Mouse (Mus musculus): ENCODE data around the gene Foxj3.

Gene Foxj3

GRCm38 (mm10) chr4:119637946-119638345 lies 101.1 kb downstream of the Foxj3 start:
- DNase-seq: peak in 1 of 2 experiments; percentile 26

- no peak for DNase-seq
Measured at GRCm38 (mm10) chr4:119638656-119639055, 101.9 kb downstream of the Foxj3 start.

- DNase-seq: no peak
Measured at GRCm38 (mm10) chr4:119642666-119643065, 105.9 kb downstream of the Foxj3 start.

- peak in 1 of 2 experiments; percentile 17 for DNase-seq
Measured at GRCm38 (mm10) chr4:119657011-119657410, 120.2 kb downstream of the Foxj3 start.

GRCm38 (mm10) chr4:119658246-119658645 lies 121.4 kb downstream of the Foxj3 start:
- peak; percentile 52 to 84 for DNase-seq

- DNase-seq: peak; percentile 62 to 85
Measured at GRCm38 (mm10) chr4:119658731-119659130, 121.9 kb downstream of the Foxj3 start, which contains the start of gene Guca2b. TSS of gene Guca2b (minus strand) at chr4:119658954.

GRCm38 (mm10) chr4:119660007-119660406 lies 123.2 kb downstream of the Foxj3 start:
- DNase-seq: peak in 1 of 2 experiments; percentile 21

- DNase-seq: peak in 1 of 2 experiments; percentile 23
Measured at GRCm38 (mm10) chr4:119662151-119662550, 125.3 kb downstream of the Foxj3 start.

GRCm38 (mm10) chr4:119662976-119663375 lies 126.2 kb downstream of the Foxj3 start:
- DNase-seq: peak in 1 of 2 experiments; percentile 23

- DNase-seq: peak in 1 of 2 experiments; percentile 12
Measured at GRCm38 (mm10) chr4:119663409-119664095, 126.7 kb downstream of the Foxj3 start.

- DNase-seq: no peak
Measured at GRCm38 (mm10) chr4:119665166-119665565, 128.4 kb downstream of the Foxj3 start.

- DNase-seq: peak; percentile 54 to 82
Measured at GRCm38 (mm10) chr4:119666116-119666515, 129.3 kb downstream of the Foxj3 start.

GRCm38 (mm10) chr4:119667454-119667853 lies 130.7 kb downstream of the Foxj3 start:
- peak in 1 of 2 experiments; percentile 41 for DNase-seq

- peak in 1 of 2 experiments; percentile 10 for DNase-seq
Measured at GRCm38 (mm10) chr4:119668185-119668584, 131.4 kb downstream of the Foxj3 start.

GRCm38 (mm10) chr4:119668596-119668995 lies 131.8 kb downstream of the Foxj3 start:
- no peak for DNase-seq

- DNase-seq: no peak
Measured at GRCm38 (mm10) chr4:119669356-119670209, 132.8 kb downstream of the Foxj3 start.

- DNase-seq: peak in 1 of 2 experiments; percentile 3
Measured at GRCm38 (mm10) chr4:119670210-119670555, 133.4 kb downstream of the Foxj3 start.

GRCm38 (mm10) chr4:119670736-119671135 lies 133.9 kb downstream of the Foxj3 start:
- DNase-seq: peak in 1 of 2 experiments; percentile 17

- no peak for DNase-seq
Measured at GRCm38 (mm10) chr4:119671164-119671563, 134.4 kb downstream of the Foxj3 start.

- no peak for DNase-seq
Measured at GRCm38 (mm10) chr4:119672685-119673084, 135.9 kb downstream of the Foxj3 start.

Measured in kidney, postnatal 25 days (tissue).